Mouse (Mus musculus): ENCODE measurements around the gene Atg9a. TPM values are rescaled to one million over a fixed set of nuclear protein-coding genes. Genes with fewer than 3 reads are reported as not detected.

Atg9a gene
- polyA plus RNA-seq, 1 experiment = 34.5 TPM

DNA sequence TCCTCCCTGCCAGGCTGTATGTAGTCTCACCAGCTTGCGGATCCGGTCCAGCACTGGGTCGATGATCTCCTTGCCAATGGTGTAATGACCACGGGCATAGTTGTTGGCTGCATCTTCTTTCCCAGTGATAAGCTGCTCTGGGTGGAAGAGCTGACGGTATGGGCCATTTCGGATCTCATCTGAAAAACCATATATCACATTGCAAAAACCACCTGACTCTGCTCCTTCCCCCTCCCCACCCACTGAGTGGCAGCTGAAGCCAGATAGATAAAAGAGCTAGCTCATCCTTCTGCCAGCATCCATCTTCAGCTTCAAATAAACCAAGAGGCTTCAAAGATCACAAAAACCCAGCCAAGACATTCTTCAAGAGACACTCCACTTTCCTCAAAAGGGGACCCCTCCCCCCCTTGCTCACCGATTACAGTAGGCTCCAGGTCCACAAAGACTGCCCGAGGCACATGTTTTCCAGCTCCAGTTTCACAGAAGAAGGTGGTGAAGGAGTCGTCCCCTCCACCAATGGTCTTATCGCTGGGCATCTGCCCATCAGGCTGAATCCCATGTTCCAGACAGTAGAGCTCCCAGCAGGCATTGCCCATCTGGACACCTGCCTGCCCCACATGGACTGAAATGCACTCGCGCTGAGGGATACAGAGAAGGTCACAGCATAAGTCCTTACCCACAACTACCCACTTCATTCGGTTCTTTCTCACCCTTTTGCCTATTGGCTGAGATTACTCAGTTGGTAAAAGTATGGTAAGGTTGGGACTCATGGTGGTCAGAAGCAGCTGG lies 25.0 kb upstream of the Atg9a start:
- H3K27me3 ChIP-seq (ENCODE audit: control insufficient read depth, insufficient read depth, low read length) = no peaks in the 10 kb centered on the region
- no peak for DNase-seq (ENCODE audit: low read depth in 1 of 2, low spot score in 2 of 2)
- TF ChIP-seq POLR2A (IDR thresholded peaks at IDR 0.05; ENCODE audit: low read depth, low read length) (no peak), CTCF (IDR thresholded peaks at IDR 0.05; ENCODE audit: extremely low read depth, insufficient read depth, insufficient read length, insufficient replicate concordance) (no peak)
- H3K36me3 ChIP-seq (ENCODE audit: control insufficient read depth, insufficient read depth, low read length) = peaks cover 20% of the 10 kb centered on the region
- peak overlapping the region; percentile 50 for H3K27ac ChIP-seq (ENCODE audit: insufficient read depth, low read length)
- WGBS = 55% methylated on average over 13 of the region's 13 CpGs
- H3K4me3 ChIP-seq (ENCODE audit: extremely low read depth, insufficient read depth, insufficient read length) = peak overlapping the region; percentile 86
- peaks cover 24% of the 10 kb centered on the region; the same call in 1 of the 2 replicates for H3K4me1 ChIP-seq (ENCODE audit: control insufficient read depth, insufficient read depth, insufficient read length)

- Histone ChIP-seq H3K27ac (ENCODE audit: insufficient read depth, low read length) (no peak overlapping the region), H3K36me3 (ENCODE audit: control insufficient read depth, insufficient read depth, low read length) (peaks cover 20% of the 10 kb centered on the region), H3K4me3 (ENCODE audit: extremely low read depth, insufficient read depth, insufficient read length) (no peak overlapping the region), H3K27me3 (ENCODE audit: control insufficient read depth, insufficient read depth, low read length) (no peaks in the 10 kb centered on the region), H3K4me1 (ENCODE audit: control insufficient read depth, insufficient read depth, insufficient read length) (peaks cover 28% of the 10 kb centered on the region; the same call in 1 of the 2 replicates)
- DNase-seq (ENCODE audit: low read depth in 1 of 2, low spot score in 2 of 2) = no peak
- TF ChIP-seq POLR2A (IDR thresholded peaks at IDR 0.05; ENCODE audit: low read depth, low read length) = no peak
- no peak for TF ChIP-seq CTCF (IDR thresholded peaks at IDR 0.05; ENCODE audit: extremely low read depth, insufficient read depth, insufficient read length, insufficient replicate concordance)
- WGBS = 87% methylated on average over 9 of the region's 9 CpGs
Observed at GRCm38 (mm10) chr1:75215785-75216184, 23.8 kb upstream of the Atg9a start.

DNA sequence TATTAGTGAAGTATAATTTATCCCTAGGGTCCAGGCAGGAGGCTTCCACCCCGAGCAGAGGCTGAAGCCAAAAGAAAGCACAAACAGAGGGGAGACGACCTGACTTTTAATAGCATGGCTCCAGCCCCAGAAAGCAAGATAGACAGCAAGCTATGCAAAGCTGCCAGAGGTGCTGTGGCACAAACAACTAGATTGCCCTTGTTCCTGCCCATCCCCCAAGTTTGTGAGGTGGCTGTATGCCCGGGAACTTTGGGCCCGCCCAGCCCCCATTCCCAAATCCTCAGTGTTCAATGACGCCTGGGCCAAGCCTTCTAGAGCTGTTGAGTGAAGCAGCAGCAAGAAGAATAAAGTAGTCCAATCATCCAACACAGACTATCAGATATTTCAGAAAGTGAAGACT lies 22.9 kb upstream of the Atg9a start:
- Histone ChIP-seq H3K36me3 (ENCODE audit: control insufficient read depth, insufficient read depth, low read length) (peaks cover 20% of the 10 kb centered on the region), H3K4me3 (ENCODE audit: extremely low read depth, insufficient read depth, insufficient read length) (no peak overlapping the region), H3K4me1 (ENCODE audit: control insufficient read depth, insufficient read depth, insufficient read length) (peaks cover 28% of the 10 kb centered on the region; the same call in 1 of the 2 replicates), H3K27ac (ENCODE audit: insufficient read depth, low read length) (no peak overlapping the region), H3K27me3 (ENCODE audit: control insufficient read depth, insufficient read depth, low read length) (no peaks in the 10 kb centered on the region)
- no peak for TF ChIP-seq CTCF (IDR thresholded peaks at IDR 0.05; ENCODE audit: extremely low read depth, insufficient read depth, insufficient read length, insufficient replicate concordance)
- no peak for TF ChIP-seq POLR2A (IDR thresholded peaks at IDR 0.05; ENCODE audit: low read depth, low read length)
- DNase-seq (ENCODE audit: low read depth in 1 of 2, low spot score in 2 of 2) = no peak
- 60% methylated on average over 5 of the region's 5 CpGs for WGBS

- DNase-seq (ENCODE audit: low read depth in 1 of 2, low spot score in 2 of 2) = no peak
- TF ChIP-seq CTCF (IDR thresholded peaks at IDR 0.05; ENCODE audit: extremely low read depth, insufficient read depth, insufficient read length, insufficient replicate concordance) = no peak
- Histone ChIP-seq H3K4me3 (ENCODE audit: extremely low read depth, insufficient read depth, insufficient read length) (no peak overlapping the region), H3K27me3 (ENCODE audit: control insufficient read depth, insufficient read depth, low read length) (no peaks in the 10 kb centered on the region), H3K27ac (ENCODE audit: insufficient read depth, low read length) (peak overlapping the region; percentile 16; the same call in 1 of the 2 replicates), H3K36me3 (ENCODE audit: control insufficient read depth, insufficient read depth, low read length) (peaks cover 20% of the 10 kb centered on the region), H3K4me1 (ENCODE audit: control insufficient read depth, insufficient read depth, insufficient read length) (peaks cover 26% of the 10 kb centered on the region; the same call in 1 of the 2 replicates)
- WGBS = 75% methylated on average over 2 of the region's 2 CpGs
Observed at GRCm38 (mm10) chr1:75214442-75214841, 22.4 kb upstream of the Atg9a start.

DNA sequence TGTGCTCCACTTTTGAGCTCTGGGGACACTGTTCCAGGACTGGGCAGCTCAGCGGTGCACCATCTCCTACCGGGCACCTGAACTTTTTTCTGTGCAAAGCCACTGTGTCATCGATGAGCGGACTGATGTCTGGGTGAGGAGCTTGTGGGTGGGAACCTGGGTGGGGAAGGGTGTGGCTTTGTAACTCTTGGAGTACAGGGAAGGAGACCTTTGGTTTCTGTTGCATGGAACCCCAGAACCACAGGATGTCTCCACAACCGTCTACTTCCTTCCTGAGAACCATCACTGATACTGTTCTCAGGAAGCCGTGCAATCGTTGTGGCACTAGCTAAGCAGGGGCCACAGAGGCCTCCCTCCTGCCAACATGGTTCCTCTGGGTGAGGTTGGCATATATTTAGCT lies 21.1 kb upstream of the Atg9a start:
- Histone ChIP-seq H3K27me3 (ENCODE audit: control insufficient read depth, insufficient read depth, low read length) (no peaks in the 10 kb centered on the region), H3K4me3 (ENCODE audit: extremely low read depth, insufficient read depth, insufficient read length) (no peak overlapping the region), H3K27ac (ENCODE audit: insufficient read depth, low read length) (no peak overlapping the region), H3K36me3 (ENCODE audit: control insufficient read depth, insufficient read depth, low read length) (peaks cover 20% of the 10 kb centered on the region), H3K4me1 (ENCODE audit: control insufficient read depth, insufficient read depth, insufficient read length) (peaks cover 32% of the 10 kb centered on the region; the same call in 1 of the 2 replicates)
- 13% methylated on average over 7 of the region's 7 CpGs for WGBS
- no peak for TF ChIP-seq CTCF (IDR thresholded peaks at IDR 0.05; ENCODE audit: extremely low read depth, insufficient read depth, insufficient read length, insufficient replicate concordance)
- no peak for TF ChIP-seq POLR2A (IDR thresholded peaks at IDR 0.05; ENCODE audit: low read depth, low read length)
- DNase-seq (ENCODE audit: low read depth in 1 of 2, low spot score in 2 of 2) = no peak

DNA sequence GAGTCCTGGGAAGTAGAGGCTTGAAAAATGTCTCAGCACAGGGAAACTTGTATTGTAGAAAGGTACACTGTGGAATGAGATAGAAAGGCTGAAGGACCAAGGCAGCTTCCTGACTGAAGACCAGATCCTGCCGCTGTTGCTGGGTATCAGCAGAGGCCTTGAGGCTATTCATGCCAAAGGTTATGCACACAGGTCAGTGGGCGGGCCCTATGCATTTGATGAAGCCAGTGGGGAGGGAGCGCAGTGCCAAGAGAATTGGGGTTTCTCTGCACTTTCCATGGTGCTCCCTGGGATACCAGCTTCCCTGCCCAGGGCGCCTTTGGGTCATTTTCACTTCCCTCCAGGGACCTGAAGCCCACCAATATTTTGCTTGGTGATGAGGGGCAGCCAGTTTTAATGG lies 20.5 kb upstream of the Atg9a start:
- H3K4me3 ChIP-seq (ENCODE audit: extremely low read depth, insufficient read depth, insufficient read length) = no peak overlapping the region
- 82% methylated on average over 4 of the region's 4 CpGs for WGBS
- no peak for DNase-seq (ENCODE audit: low read depth in 1 of 2, low spot score in 2 of 2)
- H3K27ac ChIP-seq (ENCODE audit: insufficient read depth, low read length) = no peak overlapping the region
- H3K4me1 ChIP-seq (ENCODE audit: control insufficient read depth, insufficient read depth, insufficient read length) = peaks cover 28% of the 10 kb centered on the region; the same call in 1 of the 2 replicates
- TF ChIP-seq POLR2A (IDR thresholded peaks at IDR 0.05; ENCODE audit: low read depth, low read length) (no peak), CTCF (IDR thresholded peaks at IDR 0.05; ENCODE audit: extremely low read depth, insufficient read depth, insufficient read length, insufficient replicate concordance) (no peak)
- no peaks in the 10 kb centered on the region for H3K27me3 ChIP-seq (ENCODE audit: control insufficient read depth, insufficient read depth, low read length)
- H3K36me3 ChIP-seq (ENCODE audit: control insufficient read depth, insufficient read depth, low read length) = peaks cover 20% of the 10 kb centered on the region

- Histone ChIP-seq H3K27me3 (ENCODE audit: control insufficient read depth, insufficient read depth, low read length) (no peaks in the 10 kb centered on the region), H3K27ac (ENCODE audit: insufficient read depth, low read length) (peak overlapping the region; percentile 42; the same call in 1 of the 2 replicates), H3K36me3 (ENCODE audit: control insufficient read depth, insufficient read depth, low read length) (peaks cover 20% of the 10 kb centered on the region), H3K4me3 (ENCODE audit: extremely low read depth, insufficient read depth, insufficient read length) (peak overlapping the region; percentile 76), H3K4me1 (ENCODE audit: control insufficient read depth, insufficient read depth, insufficient read length) (peaks cover 23% of the 10 kb centered on the region; the same call in 1 of the 2 replicates)
- DNase-seq (ENCODE audit: low read depth in 1 of 2, low spot score in 2 of 2) = no peak
- WGBS = 9% methylated on average over 17 of the region's 17 CpGs
- TF ChIP-seq POLR2A (IDR thresholded peaks at IDR 0.05; ENCODE audit: low read depth, low read length) = no peak
- no peak for TF ChIP-seq CTCF (IDR thresholded peaks at IDR 0.05; ENCODE audit: extremely low read depth, insufficient read depth, insufficient read length, insufficient replicate concordance)
Observed at GRCm38 (mm10) chr1:75211141-75211708, 19.2 kb upstream of the Atg9a start.

Measured in spleen, adult 2 months (tissue).